Mouse (Mus musculus) hindbrain, postnatal 0 days (tissue): ENCODE measurements at regions not wholly inside any gene's neighbourhood (a gene's known extent, or its start where the extent isn't known, plus 50 kb on each side); places are given as distances from the start of the nearest gene placed in this dataset.
A peak's percentile ranks its signal among the peaks of the same experiment; 100 is the strongest.

Source experiments
- ATAC-seq: fragments of 200-750 bp; cut with Nextera tagmentation; 2 replicates; pipeline ENCODE4 v1.8.0; 2017; ENCODE audit warnings: mild to moderate bottlenecking, moderate TSS enrichment, moderate library complexity
- DNase-seq: peaks from one replicate; pipeline ENCODE4 v3.0.0-alpha.2; 2015; ENCODE audit warnings: low spot score
- H3K27ac ChIP-seq: fragments of 300-500 bp; sonication (generic); 2 replicates; pipeline ENCODE4 v1.5.1; 2014; ENCODE audit warnings: mild to moderate bottlenecking
- H3K27me3 ChIP-seq: fragments of 300-500 bp; sonication (generic); 2 replicates; pipeline ENCODE4 v1.6.1; 2014; ENCODE audit warnings: low read length, mixed read lengths; ENCODE audit not compliant: insufficient read depth
- H3K36me3 ChIP-seq: fragments of 300-500 bp; sonication (generic); 2 replicates; pipeline ENCODE4 v1.6.1; 2014; ENCODE audit warnings: low read length, mixed read lengths; ENCODE audit not compliant: insufficient read depth
- H3K4me1 ChIP-seq: fragments of 300-500 bp; sonication (generic); 2 replicates; pipeline ENCODE4 v1.6.1; 2014; ENCODE audit warnings: antibody characterized with exemption, low read length, mixed read lengths; ENCODE audit not compliant: insufficient read depth
- H3K4me2 ChIP-seq: fragments of 300-500 bp; sonication (generic); 2 replicates; pipeline ENCODE4 v1.6.1; 2014; ENCODE audit warnings: low read depth, mild to moderate bottlenecking, low read length, moderate library complexity, mixed read lengths
- H3K4me3 ChIP-seq: fragments of 300-500 bp; sonication (generic); 2 replicates; pipeline ENCODE4 v1.5.1; 2014; ENCODE audit warnings: low read length
- H3K9ac ChIP-seq: fragments of 300-500 bp; sonication (generic); replicated peaks from 2 replicates; pipeline ENCODE4 v1.6.1; 2014; ENCODE audit warnings: mild to moderate bottlenecking, low read length, moderate library complexity, mixed read lengths
- H3K9me3 ChIP-seq: fragments of 300-500 bp; sonication (generic); 2 replicates; pipeline ENCODE4 v1.6.1; 2016; ENCODE audit warnings: low read length, mixed read lengths
- CTCF ChIP-seq: IDR thresholded peaks from 2 replicates; pipeline ENCODE4 v1.5.1; 2016; ENCODE audit warnings: antibody characterized with exemption, control low read depth, low read depth
- WGBS: fragments of 180-500 bp; shearing (Covaris S2); extraction: QIAGEN DNeasy Blood & Tissue Kit; methylation state at CpG from one replicate; pipeline ENCODE4 v1.1.7; 2014; 5-methylcytosine and 5-hydroxymethylcytosine counted together

GRCm38 (mm10) chr4:140439856-140440255, 193.3 kb upstream of the Igsf21 start:
- no peak for DNase-seq
- 35% methylated on average over 3 of the region's 3 CpGs for WGBS
- ATAC-seq: no peak
- Histone ChIP-seq H3K9ac (no peak overlapping the region), H3K4me1 (no peaks in the 10 kb centered on the region), H3K4me3 (no peak overlapping the region), H3K4me2 (no peak overlapping the region), H3K27me3 (no peaks in the 10 kb centered on the region), H3K27ac (no peak overlapping the region), H3K36me3 (no peaks in the 10 kb centered on the region), H3K9me3 (no peaks in the 10 kb centered on the region)
- TF ChIP-seq CTCF: no peak

GRCm38 (mm10) chr4:140436030-140436429, 189.4 kb upstream of the Igsf21 start:
- no peak overlapping the region; the same call in 1 of the 2 replicates for H3K9ac ChIP-seq
- no peak overlapping the region for H3K27ac ChIP-seq
- H3K4me2 ChIP-seq: no peak overlapping the region
- no peak for TF ChIP-seq CTCF
- DNase-seq (no peak), ATAC-seq (no peak)
- no peaks in the 10 kb centered on the region for H3K27me3 ChIP-seq
- no peaks in the 10 kb centered on the region for H3K36me3 ChIP-seq
- 63% methylated on average over 3 of the region's 3 CpGs for WGBS
- no peak overlapping the region for H3K4me3 ChIP-seq
- no peaks in the 10 kb centered on the region for H3K9me3 ChIP-seq
- no peaks in the 10 kb centered on the region for H3K4me1 ChIP-seq

- Histone ChIP-seq H3K4me1 (no peaks in the 10 kb centered on the region), H3K4me3 (no peak overlapping the region), H3K36me3 (no peaks in the 10 kb centered on the region), H3K4me2 (no peak overlapping the region), H3K27me3 (no peaks in the 10 kb centered on the region), H3K9me3 (no peaks in the 10 kb centered on the region), H3K27ac (no peak overlapping the region), H3K9ac (no peak overlapping the region)
- no peak for TF ChIP-seq CTCF
- peak; percentile 16; the same call in 1 of the 2 replicates for ATAC-seq
- WGBS: 55% methylated on average over 11 of the region's 11 CpGs
- no peak for DNase-seq
Measured at GRCm38 (mm10) chr4:140433744-140434542, 187.4 kb upstream of the Igsf21 start.

GRCm38 (mm10) chr4:140432101-140432500, 185.5 kb upstream of the Igsf21 start:
- no peak for DNase-seq
- H3K4me2 ChIP-seq: no peak overlapping the region
- H3K4me3 ChIP-seq: no peak overlapping the region
- no peak for ATAC-seq
- H3K4me1 ChIP-seq: no peaks in the 10 kb centered on the region
- no peaks in the 10 kb centered on the region for H3K27me3 ChIP-seq
- no peak overlapping the region for H3K27ac ChIP-seq
- 78% methylated on average over 7 of the region's 7 CpGs for WGBS
- H3K36me3 ChIP-seq: no peaks in the 10 kb centered on the region
- no peaks in the 10 kb centered on the region for H3K9me3 ChIP-seq
- TF ChIP-seq CTCF: no peak
- no peak overlapping the region for H3K9ac ChIP-seq

- no peak overlapping the region for H3K4me2 ChIP-seq
- no peaks in the 10 kb centered on the region for H3K36me3 ChIP-seq
- H3K9me3 ChIP-seq: no peaks in the 10 kb centered on the region
- no peaks in the 10 kb centered on the region for H3K27me3 ChIP-seq
- H3K27ac ChIP-seq: no peak overlapping the region
- H3K4me3 ChIP-seq: no peak overlapping the region
- ATAC-seq (no peak), DNase-seq (no peak)
- H3K9ac ChIP-seq: no peak overlapping the region
- H3K4me1 ChIP-seq: no peaks in the 10 kb centered on the region
- peak; percentile 45 for TF ChIP-seq CTCF
- WGBS: 72% methylated on average over 3 of the region's 3 CpGs
Measured at GRCm38 (mm10) chr4:140427039-140427438, 180.5 kb upstream of the Igsf21 start.

- Histone ChIP-seq H3K27me3 (no peaks in the 10 kb centered on the region), H3K27ac (no peak overlapping the region), H3K9me3 (no peaks in the 10 kb centered on the region), H3K4me1 (no peaks in the 10 kb centered on the region), H3K9ac (no peak overlapping the region), H3K4me3 (no peak overlapping the region), H3K36me3 (no peaks in the 10 kb centered on the region), H3K4me2 (no peak overlapping the region)
- 89% methylated on average over 10 of the region's 10 CpGs for WGBS
- DNase-seq (no peak), ATAC-seq (no peak)
- no peak for TF ChIP-seq CTCF
Measured at GRCm38 (mm10) chr4:140423791-140424190, 177.2 kb upstream of the Igsf21 start.

DNA sequence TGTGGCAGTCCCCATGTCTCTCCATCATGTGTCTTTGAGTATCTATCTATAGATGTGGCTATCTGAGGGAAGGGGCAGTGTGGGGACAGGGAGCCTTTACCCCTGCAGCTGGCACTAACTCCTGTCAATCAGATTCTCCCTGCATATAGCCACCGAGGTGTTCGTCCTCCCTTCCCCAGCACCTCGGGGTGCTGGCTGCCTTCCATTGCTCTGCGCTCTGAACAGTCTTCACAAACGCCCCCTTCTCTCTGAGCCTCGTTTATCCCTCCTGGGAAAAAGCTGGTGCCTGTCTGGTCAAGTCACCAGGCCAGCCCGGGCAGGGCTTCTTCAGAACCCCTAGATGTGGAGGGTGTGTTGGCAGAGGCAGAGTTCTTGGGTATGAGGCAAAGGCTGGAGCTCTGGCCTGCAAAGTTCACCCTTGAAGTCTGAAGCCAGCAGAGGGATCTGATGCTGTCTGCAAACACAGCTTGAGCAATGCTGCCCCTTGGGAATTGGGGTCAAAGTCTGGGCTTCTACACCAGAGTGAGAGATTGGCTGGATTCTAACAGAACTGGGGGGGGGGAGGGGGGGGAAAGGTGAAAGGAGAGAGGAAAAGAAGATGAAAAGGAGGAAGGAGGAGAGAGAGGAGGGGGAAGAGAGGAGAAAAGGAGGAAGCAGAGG, 175.5 kb upstream of the Igsf21 start:
- Histone ChIP-seq H3K36me3 (no peaks in the 10 kb centered on the region), H3K4me3 (no peak overlapping the region), H3K4me1 (no peaks in the 10 kb centered on the region), H3K9ac (no peak overlapping the region), H3K27me3 (no peaks in the 10 kb centered on the region), H3K27ac (no peak overlapping the region), H3K9me3 (no peaks in the 10 kb centered on the region), H3K4me2 (no peak overlapping the region)
- TF ChIP-seq CTCF: no peak
- no peak for ATAC-seq
- 56% methylated on average over 7 of the region's 7 CpGs for WGBS
- DNase-seq: no peak
